Mouse (Mus musculus) E14TG2a.4 (cell line): ENCODE results near the gene Morc4.

Source experiments
- H3K27me3 ChIP-seq: 2 replicates; pipeline ENCODE4 v1.6.1; 2014; ENCODE audit warnings: low read length, control low read depth; ENCODE audit not compliant: insufficient read depth
- H3K36me3 ChIP-seq: 2 replicates; pipeline ENCODE4 v1.6.1; 2014; ENCODE audit warnings: low read length, control low read depth; ENCODE audit not compliant: insufficient read depth
- H3K4me1 ChIP-seq: replicated peaks from 2 replicates; pipeline ENCODE4 v1.6.1; 2014; ENCODE audit warnings: low read depth, low read length, control low read depth
- H3K4me3 ChIP-seq: replicated peaks from 2 replicates; pipeline ENCODE4 v1.5.1; 2014; ENCODE audit warnings: mild to moderate bottlenecking, low read length
- H3K9me3 ChIP-seq: 2 replicates; pipeline ENCODE4 v1.6.1; 2014; ENCODE audit warnings: low read length, control low read depth
- CTCF ChIP-seq: conservative IDR thresholded peaks from 2 replicates; pipeline ENCODE4 v1.5.1; 2014; ENCODE audit warnings: low read length
- NANOG ChIP-seq: IDR thresholded peaks from 2 replicates; pipeline ENCODE4 v1.6.1; 2014; ENCODE audit warnings: borderline replicate concordance, low read length, mixed read lengths
- POU5F1 ChIP-seq: IDR thresholded peaks from 2 replicates; pipeline ENCODE4 v1.6.1; 2014; ENCODE audit warnings: low read length, borderline replicate concordance

The Morc4 gene

GRCm38 (mm10) chrX:139799953-139800352 is 71.5 kb downstream of the Morc4 start:
- Histone ChIP-seq H3K4me1 (peaks cover 23% of the 10 kb centered on the region), H3K27me3 (peaks cover 7% of the 10 kb centered on the region; the same call in 1 of the 2 replicates), H3K4me3 (no peak overlapping the region), H3K9me3 (no peaks in the 10 kb centered on the region), H3K36me3 (no peaks in the 10 kb centered on the region)
- TF ChIP-seq CTCF (no peak), POU5F1 (no peak), NANOG (no peak)

GRCm38 (mm10) chrX:139797875-139798274 is 73.6 kb downstream of the Morc4 start:
- no peak for TF ChIP-seq CTCF
- no peak for TF ChIP-seq NANOG
- no peak for TF ChIP-seq POU5F1
- no peak overlapping the region for H3K4me3 ChIP-seq
- H3K4me1 ChIP-seq = peaks cover 23% of the 10 kb centered on the region
- no peaks in the 10 kb centered on the region for H3K36me3 ChIP-seq
- H3K9me3 ChIP-seq = no peaks in the 10 kb centered on the region
- H3K27me3 ChIP-seq = peaks cover 7% of the 10 kb centered on the region; the same call in 1 of the 2 replicates

- no peak for TF ChIP-seq POU5F1
- no peak for TF ChIP-seq CTCF
- TF ChIP-seq NANOG = no peak
- Histone ChIP-seq H3K4me1 (peaks cover 22% of the 10 kb centered on the region), H3K36me3 (no peaks in the 10 kb centered on the region), H3K4me3 (no peak overlapping the region), H3K9me3 (no peaks in the 10 kb centered on the region), H3K27me3 (0 out of 2 replicates have a peak, but pooled peaks cover 2% of the 10 kb centered on the region)
These were observed 75.4 kb downstream of the Morc4 start for GRCm38 (mm10) chrX:139796037-139796436.

- Histone ChIP-seq H3K9me3 (no peaks in the 10 kb centered on the region), H3K27me3 (no peaks in the 10 kb centered on the region), H3K4me3 (no peak overlapping the region), H3K36me3 (no peaks in the 10 kb centered on the region), H3K4me1 (peaks cover 13% of the 10 kb centered on the region)
- TF ChIP-seq POU5F1 = no peak
- TF ChIP-seq NANOG = no peak
- no peak for TF ChIP-seq CTCF
These were observed 77.2 kb downstream of the Morc4 start for GRCm38 (mm10) chrX:139794072-139794845.

GRCm38 (mm10) chrX:139785764-139786163 is 85.7 kb downstream of the Morc4 start:
- TF ChIP-seq CTCF (no peak), NANOG (no peak), POU5F1 (no peak)
- Histone ChIP-seq H3K36me3 (no peaks in the 10 kb centered on the region), H3K27me3 (no peaks in the 10 kb centered on the region), H3K9me3 (no peaks in the 10 kb centered on the region), H3K4me1 (peaks cover 38% of the 10 kb centered on the region), H3K4me3 (no peak overlapping the region)

- peaks cover 23% of the 10 kb centered on the region for H3K36me3 ChIP-seq
- H3K27me3 ChIP-seq = no peaks in the 10 kb centered on the region
- H3K4me1 ChIP-seq = peaks cover 66% of the 10 kb centered on the region
- H3K9me3 ChIP-seq = no peaks in the 10 kb centered on the region
- peak overlapping the region; percentile 45; the same call in 1 of the 2 replicates for H3K4me3 ChIP-seq
- TF ChIP-seq POU5F1 (no peak), NANOG (no peak), CTCF (no peak)
These were observed 88.4 kb downstream of the Morc4 start for GRCm38 (mm10) chrX:139783045-139783422.

- H3K9me3 ChIP-seq = no peaks in the 10 kb centered on the region
- H3K4me3 ChIP-seq = peak within 1 kb of the TSS; percentile 74
- no peak for TF ChIP-seq POU5F1
- TF ChIP-seq NANOG = no peak
- TF ChIP-seq CTCF = no peak
- peaks cover 23% of the 10 kb centered on the region for H3K36me3 ChIP-seq
- H3K27me3 ChIP-seq = no peaks in the 10 kb centered on the region
- peaks cover 71% of the 10 kb centered on the region for H3K4me1 ChIP-seq
These were observed 89.0 kb downstream of the Morc4 start, which contains the start of gene Ripply1 for GRCm38 (mm10) chrX:139782278-139783044. Ripply1 (minus strand) TSS chrX:139782353.

GRCm38 (mm10) chrX:139781563-139781962 is 89.9 kb downstream of the Morc4 start:
- Histone ChIP-seq H3K27me3 (no peaks in the 10 kb centered on the region), H3K36me3 (peaks cover 23% of the 10 kb centered on the region), H3K9me3 (no peaks in the 10 kb centered on the region), H3K4me1 (peaks cover 80% of the 10 kb centered on the region), H3K4me3 (peak overlapping the region; percentile 74)
- no peak for TF ChIP-seq POU5F1
- no peak for TF ChIP-seq NANOG
